Mouse (Mus musculus) ES-E14 (cell line): Measurements from ENCODE around the gene Dpp4.

Source experiments
- CHD2 ChIP-seq: IDR thresholded peaks from 2 replicates; pipeline ENCODE4 v1.6.1; 2014; ENCODE audit warnings: mild to moderate bottlenecking, low read depth, low read length, inconsistent platforms
- HCFC1 ChIP-seq: IDR thresholded peaks from 2 replicates; pipeline ENCODE4 v1.6.1; 2012; ENCODE audit warnings: low read length, inconsistent platforms, borderline replicate concordance; ENCODE audit not compliant: insufficient read depth
- MAFK ChIP-seq: IDR thresholded peaks from 2 replicates; pipeline ENCODE4 v1.6.1; 2014; ENCODE audit warnings: mild to moderate bottlenecking, low read depth, low read length, inconsistent platforms; ENCODE audit not compliant: insufficient read depth
- ZC3H11A ChIP-seq: IDR thresholded peaks from 2 replicates; pipeline ENCODE4 v1.6.1; 2012; ENCODE audit warnings: low read depth, mild to moderate bottlenecking, inconsistent platforms, low read length, borderline replicate concordance

GRCm38 (mm10) chr2:62460231-62460710 is 48.2 kb upstream of the Dpp4 start:
- no peak for TF ChIP-seq MAFK
- no peak for TF ChIP-seq ZC3H11A
- no peak for TF ChIP-seq CHD2
- TF ChIP-seq HCFC1, result no peak
